Mouse (Mus musculus): ENCODE data around the gene Elf1. TPM values are rescaled to one million over a fixed set of nuclear protein-coding genes. Genes with fewer than 3 reads are reported as not detected.
"Not testable (repeated sequence)": the region's sequence is repeated elsewhere in the genome, so short reads cannot be mapped to it uniquely, and the experiment has no call there.

Gene Elf1
- polyA plus RNA-seq, 1 experiment: 27.8 TPM

DNA sequence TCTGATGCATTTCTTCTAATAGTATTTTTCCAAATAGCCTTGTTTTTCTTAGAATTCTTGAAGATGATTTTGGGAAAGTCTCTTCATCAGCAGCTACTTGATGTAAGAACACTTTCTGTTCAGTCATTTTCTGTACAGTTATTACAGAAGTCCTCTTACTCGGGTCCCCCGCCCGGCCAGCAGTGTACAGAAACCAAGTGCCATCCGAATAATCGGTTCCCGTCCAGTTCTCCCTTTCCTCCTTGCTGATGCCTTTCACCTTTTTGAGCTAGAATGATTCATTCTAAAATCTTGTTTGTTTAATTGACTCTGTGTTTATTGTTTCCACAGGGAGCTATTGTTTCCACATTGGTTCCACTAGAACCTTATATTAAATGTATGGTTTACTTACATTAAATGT lies 49.8 kb downstream of the Elf1 start:
- no peak overlapping the region for H3K27ac ChIP-seq (ENCODE audit: insufficient read depth, low read length)
- H3K4me1 ChIP-seq (ENCODE audit: control insufficient read depth, insufficient read depth, low read length): peaks cover 4% of the 10 kb centered on the region
- no peak overlapping the region for H3K4me3 ChIP-seq (ENCODE audit: insufficient read depth, low read length)
- TF ChIP-seq POLR2A (IDR thresholded peaks at IDR 0.05; ENCODE audit: low read depth, low read length) (no peak), CTCF (IDR thresholded peaks at IDR 0.05; ENCODE audit: borderline replicate concordance, insufficient read depth, low read length) (no peak)

DNA sequence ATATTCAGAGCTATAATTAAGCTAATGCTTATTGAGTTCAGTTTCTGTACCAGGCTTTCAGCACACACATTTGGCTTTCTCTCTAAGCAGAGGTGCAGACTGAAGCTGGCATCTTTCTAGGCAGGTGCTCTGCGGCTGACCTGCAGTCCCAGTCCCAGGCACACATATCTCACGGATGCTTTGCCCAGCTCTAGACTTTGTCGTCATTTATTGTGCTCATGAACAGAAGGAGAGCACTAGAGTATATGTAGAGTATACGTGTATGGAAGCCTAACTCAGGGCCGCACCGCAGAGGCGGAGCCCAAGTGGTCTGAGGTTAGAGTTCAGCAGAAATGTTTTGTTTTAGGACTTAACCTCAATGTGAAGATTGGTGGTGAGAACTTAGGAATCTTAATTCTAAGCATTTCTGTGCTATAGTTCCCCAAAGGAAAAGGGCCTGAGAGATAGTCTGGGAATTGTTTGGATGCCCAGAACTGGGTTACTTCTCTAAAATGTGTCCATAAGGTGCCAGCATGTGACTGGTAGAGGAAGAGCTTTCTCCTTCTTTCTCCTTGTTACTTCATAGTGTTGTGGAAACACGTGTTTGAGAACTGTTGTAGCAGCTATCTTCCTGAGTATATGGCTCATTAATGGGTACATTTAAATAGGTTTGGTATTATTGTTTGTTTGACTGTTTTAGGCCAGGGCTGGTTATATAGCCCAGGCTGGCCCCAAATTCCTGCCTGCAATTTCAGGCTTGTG lies 51.2 kb downstream of the Elf1 start:
- Histone ChIP-seq H3K4me1 (ENCODE audit: control insufficient read depth, insufficient read depth, low read length) (peaks cover 4% of the 10 kb centered on the region), H3K4me3 (ENCODE audit: insufficient read depth, low read length) (no peak overlapping the region), H3K27ac (ENCODE audit: insufficient read depth, low read length) (no peak overlapping the region)
- no peak for TF ChIP-seq CTCF (IDR thresholded peaks at IDR 0.05; ENCODE audit: borderline replicate concordance, insufficient read depth, low read length)
- TF ChIP-seq POLR2A (IDR thresholded peaks at IDR 0.05; ENCODE audit: low read depth, low read length): no peak

DNA sequence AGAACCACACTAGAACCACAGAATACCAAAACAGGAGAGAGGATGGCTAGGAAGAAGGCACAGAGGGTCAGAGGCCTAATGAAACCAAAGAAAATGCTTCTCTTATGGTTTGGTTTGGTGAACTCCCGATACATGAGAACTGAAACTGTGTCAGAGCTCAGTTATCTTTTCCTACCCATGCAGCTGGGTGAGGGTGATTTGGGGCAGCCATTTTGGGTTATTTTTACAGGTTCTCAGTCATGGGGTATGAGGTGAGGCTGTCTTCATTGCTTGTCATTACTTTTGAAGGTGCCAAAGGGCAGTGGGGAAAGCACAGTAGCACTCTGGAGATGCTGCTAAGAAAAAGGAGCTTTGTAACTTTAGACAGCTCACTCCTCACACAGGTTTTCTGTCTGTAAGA lies 52.4 kb downstream of the Elf1 start:
- Histone ChIP-seq H3K4me3 (ENCODE audit: insufficient read depth, low read length) (no peak overlapping the region), H3K4me1 (ENCODE audit: control insufficient read depth, insufficient read depth, low read length) (peaks cover 4% of the 10 kb centered on the region), H3K27ac (ENCODE audit: insufficient read depth, low read length) (no peak overlapping the region)
- no peak for TF ChIP-seq CTCF (IDR thresholded peaks at IDR 0.05; ENCODE audit: borderline replicate concordance, insufficient read depth, low read length)
- TF ChIP-seq POLR2A (IDR thresholded peaks at IDR 0.05; ENCODE audit: low read depth, low read length): no peak

GRCm38 (mm10) chr14:79534206-79534605 lies 53.2 kb downstream of the Elf1 start:
- TF ChIP-seq POLR2A (IDR thresholded peaks at IDR 0.05; ENCODE audit: low read depth, low read length): no peak
- peak overlapping the region; percentile 20; the same call in 1 of the 2 replicates for H3K27ac ChIP-seq (ENCODE audit: insufficient read depth, low read length)
- H3K4me3 ChIP-seq (ENCODE audit: insufficient read depth, low read length): no peak overlapping the region
- H3K4me1 ChIP-seq (ENCODE audit: control insufficient read depth, insufficient read depth, low read length): peaks cover 4% of the 10 kb centered on the region

GRCm38 (mm10) chr14:79534656-79535055 lies 53.7 kb downstream of the Elf1 start:
- H3K27ac ChIP-seq (ENCODE audit: insufficient read depth, low read length): peak overlapping the region; percentile 61; the same call in 1 of the 2 replicates
- H3K4me1 ChIP-seq (ENCODE audit: control insufficient read depth, insufficient read depth, low read length); H3K4me3 ChIP-seq (ENCODE audit: insufficient read depth, low read length): not testable (repeated sequence)

DNA sequence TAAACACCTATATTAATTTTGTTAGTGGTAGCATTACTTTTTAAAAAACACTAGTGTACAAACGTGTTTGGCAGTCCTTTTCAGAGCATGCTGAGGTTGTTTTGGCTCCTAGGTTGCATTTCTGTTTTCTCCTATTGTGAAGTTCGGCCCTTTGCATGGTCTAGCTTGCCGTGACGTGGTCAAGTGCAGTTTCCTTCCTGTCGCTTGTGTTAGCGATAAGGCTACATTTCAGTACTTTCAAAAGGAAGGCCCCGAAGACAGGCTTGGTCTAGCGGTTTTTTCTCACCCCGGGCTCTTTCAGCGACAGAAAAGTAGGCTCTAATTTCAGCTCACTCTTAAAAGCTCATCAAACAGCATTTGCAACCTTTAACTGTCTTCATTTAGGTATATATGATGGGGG lies 54.3 kb downstream of the Elf1 start:
- no peak for TF ChIP-seq POLR2A (IDR thresholded peaks at IDR 0.05; ENCODE audit: low read depth, low read length)
- no peak for TF ChIP-seq CTCF (IDR thresholded peaks at IDR 0.05; ENCODE audit: borderline replicate concordance, insufficient read depth, low read length)
- peaks cover 4% of the 10 kb centered on the region for H3K4me1 ChIP-seq (ENCODE audit: control insufficient read depth, insufficient read depth, low read length)
- H3K4me3 ChIP-seq (ENCODE audit: insufficient read depth, low read length): no peak overlapping the region
- no peak overlapping the region for H3K27ac ChIP-seq (ENCODE audit: insufficient read depth, low read length)

GRCm38 (mm10) chr14:79536011-79536410 lies 55.0 kb downstream of the Elf1 start:
- no peak overlapping the region for H3K27ac ChIP-seq (ENCODE audit: insufficient read depth, low read length)
- H3K4me1 ChIP-seq (ENCODE audit: control insufficient read depth, insufficient read depth, low read length): peaks cover 4% of the 10 kb centered on the region
- H3K4me3 ChIP-seq (ENCODE audit: insufficient read depth, low read length): no peak overlapping the region
- TF ChIP-seq CTCF (IDR thresholded peaks at IDR 0.05; ENCODE audit: borderline replicate concordance, insufficient read depth, low read length): no peak
- no peak for TF ChIP-seq POLR2A (IDR thresholded peaks at IDR 0.05; ENCODE audit: low read depth, low read length)

- Histone ChIP-seq H3K4me3 (ENCODE audit: insufficient read depth, low read length) (no peak overlapping the region), H3K27ac (ENCODE audit: insufficient read depth, low read length) (no peak overlapping the region), H3K4me1 (ENCODE audit: control insufficient read depth, insufficient read depth, low read length) (peaks cover 4% of the 10 kb centered on the region)
- TF ChIP-seq POLR2A (IDR thresholded peaks at IDR 0.05; ENCODE audit: low read depth, low read length) (no peak), CTCF (IDR thresholded peaks at IDR 0.05; ENCODE audit: borderline replicate concordance, insufficient read depth, low read length) (no peak)
Measured at GRCm38 (mm10) chr14:79536837-79537236, 55.8 kb downstream of the Elf1 start.

DNA sequence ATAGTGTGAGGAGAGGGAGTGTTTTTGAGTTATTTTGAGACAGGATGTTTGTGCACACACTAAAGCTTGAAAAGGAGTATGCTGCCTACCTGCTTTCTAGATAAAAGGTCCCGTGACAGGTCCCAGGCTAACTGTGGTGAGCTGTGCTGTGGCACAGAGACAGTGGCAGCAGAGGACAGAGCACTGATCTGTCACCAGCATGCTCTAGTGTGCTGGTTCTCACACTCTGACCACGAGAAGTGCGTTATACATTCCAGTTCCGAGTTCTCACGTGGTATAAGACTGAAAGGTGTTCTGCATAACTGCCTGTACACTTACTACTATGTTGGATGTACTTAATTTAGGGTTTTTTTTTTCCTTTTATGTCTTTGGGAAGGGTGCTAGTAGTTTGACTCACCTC lies 56.5 kb downstream of the Elf1 start:
- H3K4me3 ChIP-seq (ENCODE audit: insufficient read depth, low read length): no peak overlapping the region
- TF ChIP-seq POLR2A (IDR thresholded peaks at IDR 0.05; ENCODE audit: low read depth, low read length): no peak
- TF ChIP-seq CTCF (IDR thresholded peaks at IDR 0.05; ENCODE audit: borderline replicate concordance, insufficient read depth, low read length): no peak
- H3K4me1 ChIP-seq (ENCODE audit: control insufficient read depth, insufficient read depth, low read length): peaks cover 4% of the 10 kb centered on the region
- H3K27ac ChIP-seq (ENCODE audit: insufficient read depth, low read length): no peak overlapping the region

DNA sequence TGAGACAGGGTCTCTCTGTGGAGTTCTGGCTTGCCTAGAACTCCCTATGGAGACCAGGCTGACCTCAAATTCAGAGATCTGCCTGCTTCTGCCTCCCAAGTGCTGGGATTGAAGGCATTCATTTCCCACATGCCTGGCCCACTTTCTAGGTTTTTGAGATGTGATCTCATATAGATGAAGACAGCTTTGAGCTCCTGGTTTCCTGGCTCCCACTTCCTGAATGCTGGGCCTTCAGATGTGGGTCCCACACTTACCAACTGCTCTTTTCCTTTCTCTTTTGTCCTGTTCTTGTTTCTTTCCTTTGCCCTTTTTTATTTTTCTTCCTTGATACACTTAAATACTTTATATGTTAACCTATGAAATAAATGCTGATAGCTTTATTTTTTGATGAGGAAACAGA lies 56.9 kb downstream of the Elf1 start:
- Histone ChIP-seq H3K4me1 (ENCODE audit: control insufficient read depth, insufficient read depth, low read length) (peaks cover 4% of the 10 kb centered on the region), H3K27ac (ENCODE audit: insufficient read depth, low read length) (no peak overlapping the region), H3K4me3 (ENCODE audit: insufficient read depth, low read length) (no peak overlapping the region)
- TF ChIP-seq CTCF (IDR thresholded peaks at IDR 0.05; ENCODE audit: borderline replicate concordance, insufficient read depth, low read length): no peak
- no peak for TF ChIP-seq POLR2A (IDR thresholded peaks at IDR 0.05; ENCODE audit: low read depth, low read length)

DNA sequence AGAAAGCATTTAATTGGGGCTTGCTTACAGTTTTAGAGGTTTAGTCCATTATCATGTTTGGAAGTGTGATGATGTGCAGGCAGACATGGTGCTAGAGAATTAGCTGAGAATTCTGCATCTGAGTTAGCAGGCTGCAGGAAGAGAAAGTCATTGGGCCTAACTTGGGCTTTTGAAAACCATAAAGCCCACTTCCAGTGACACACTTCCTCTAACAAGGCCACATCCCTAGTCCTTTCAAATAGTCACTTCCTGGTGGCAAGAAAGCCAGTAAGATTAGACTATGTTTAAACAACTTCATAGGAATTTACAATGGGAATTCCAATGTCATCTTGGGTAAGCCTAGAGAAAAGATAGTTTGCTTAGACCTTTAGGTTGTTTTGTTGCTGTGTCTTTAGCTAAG lies 60.6 kb downstream of the Elf1 start:
- Histone ChIP-seq H3K4me1 (ENCODE audit: control insufficient read depth, insufficient read depth, low read length) (no peaks in the 10 kb centered on the region), H3K4me3 (ENCODE audit: insufficient read depth, low read length) (no peak overlapping the region), H3K27ac (ENCODE audit: insufficient read depth, low read length) (no peak overlapping the region)
- TF ChIP-seq CTCF (IDR thresholded peaks at IDR 0.05; ENCODE audit: borderline replicate concordance, insufficient read depth, low read length): no peak
- TF ChIP-seq POLR2A (IDR thresholded peaks at IDR 0.05; ENCODE audit: low read depth, low read length): no peak
